Mouse (Mus musculus) heart, postnatal 4 days (tissue): ENCODE data around the gene Hspa4. TPM values are rescaled to one million over a fixed set of nuclear protein-coding genes. Genes with fewer than 3 reads are reported as not detected.
A peak's percentile ranks its signal among the peaks of the same experiment; 100 is the strongest.
"Not testable (repeated sequence)": the region's sequence is repeated elsewhere in the genome, so short reads cannot be mapped to it uniquely, and the experiment has no call there.

Experiments used
- DNase-seq: peaks from one replicate; pipeline ENCODE4 v3.0.0; 2021
- total RNA-seq, 2 experiments: library from RNA; stranded (reverse); gene quantifications; 2 replicates each; pipeline ENCODE4 v1.2.3; 2021

The Hspa4 gene
- total RNA-seq: 100 to 1,000 TPM; 132 to 136 TPM

GRCm38 (mm10) chr11:53300330-53301166 is at the start of gene Hspa4:
Gene Hspa4 (minus strand): TSS chr11:53300457.
- peak; percentile 99 for DNase-seq

- DNase-seq: no peak
Measured at GRCm38 (mm10) chr11:53345738-53346137, 45.5 kb upstream of the Hspa4 start.

- no peak for DNase-seq
Measured at GRCm38 (mm10) chr11:53345328-53345727, 45.1 kb upstream of the Hspa4 start.

- DNase-seq: no peak
Measured at GRCm38 (mm10) chr11:53342711-53343110, 42.5 kb upstream of the Hspa4 start.

- not testable (repeated sequence) for DNase-seq
Measured at GRCm38 (mm10) chr11:53341019-53341418, 40.8 kb upstream of the Hspa4 start.

- DNase-seq: no peak
Measured at GRCm38 (mm10) chr11:53337684-53338083, 37.4 kb upstream of the Hspa4 start.

- no peak for DNase-seq
Measured at GRCm38 (mm10) chr11:53336924-53337323, 36.7 kb upstream of the Hspa4 start.

- no peak for DNase-seq
Measured at GRCm38 (mm10) chr11:53336182-53336571, 35.9 kb upstream of the Hspa4 start.

GRCm38 (mm10) chr11:53335505-53336181 is 35.4 kb upstream of the Hspa4 start:
- no peak for DNase-seq

- DNase-seq: no peak
Measured at GRCm38 (mm10) chr11:53332076-53332680, 31.9 kb upstream of the Hspa4 start.

- DNase-seq: no peak
Measured at GRCm38 (mm10) chr11:53331121-53331520, 30.9 kb upstream of the Hspa4 start.

- DNase-seq: no peak
Measured at GRCm38 (mm10) chr11:53330325-53330724, 30.1 kb upstream of the Hspa4 start.

- DNase-seq: peak; percentile 90
Measured at GRCm38 (mm10) chr11:53324512-53324968, 24.3 kb upstream of the Hspa4 start, which contains the start of gene Zcchc10. Gene Zcchc10 (plus strand): TSS chr11:53324679.

- not testable (repeated sequence) for DNase-seq
Measured at GRCm38 (mm10) chr11:53319867-53320266, 19.6 kb upstream of the Hspa4 start.

GRCm38 (mm10) chr11:53318568-53318967 is 18.3 kb upstream of the Hspa4 start:
- not testable (repeated sequence) for DNase-seq

GRCm38 (mm10) chr11:53318041-53318440 is 17.8 kb upstream of the Hspa4 start:
- DNase-seq: no peak

GRCm38 (mm10) chr11:53316996-53317395 is 16.7 kb upstream of the Hspa4 start:
- DNase-seq: no peak

GRCm38 (mm10) chr11:53314770-53315173 is 14.5 kb upstream of the Hspa4 start:
- DNase-seq: peak; percentile 35

- DNase-seq: not testable (repeated sequence)
Measured at GRCm38 (mm10) chr11:53312823-53313222, 12.6 kb upstream of the Hspa4 start.

GRCm38 (mm10) chr11:53311385-53311784 is 11.1 kb upstream of the Hspa4 start:
- no peak for DNase-seq

GRCm38 (mm10) chr11:53308884-53309310 is 8.6 kb upstream of the Hspa4 start:
- peak; percentile 81 for DNase-seq

GRCm38 (mm10) chr11:53308251-53308864 is 8.1 kb upstream of the Hspa4 start:
- peak; percentile 71 for DNase-seq
